Mouse (Mus musculus) brain, embryonic 18.5 days (tissue): ENCODE measurements around the gene 4930524B15Rik.
"Not testable (repeated sequence)": the region's sequence is repeated elsewhere in the genome, so short reads cannot be mapped to it uniquely, and the experiment has no call there.

Experiments used
- DNase-seq: peaks from one replicate; pipeline ENCODE4 v3.0.0-alpha.2; 2012; ENCODE audit warnings: low read depth, low spot score

The 4930524B15Rik gene

DNA sequence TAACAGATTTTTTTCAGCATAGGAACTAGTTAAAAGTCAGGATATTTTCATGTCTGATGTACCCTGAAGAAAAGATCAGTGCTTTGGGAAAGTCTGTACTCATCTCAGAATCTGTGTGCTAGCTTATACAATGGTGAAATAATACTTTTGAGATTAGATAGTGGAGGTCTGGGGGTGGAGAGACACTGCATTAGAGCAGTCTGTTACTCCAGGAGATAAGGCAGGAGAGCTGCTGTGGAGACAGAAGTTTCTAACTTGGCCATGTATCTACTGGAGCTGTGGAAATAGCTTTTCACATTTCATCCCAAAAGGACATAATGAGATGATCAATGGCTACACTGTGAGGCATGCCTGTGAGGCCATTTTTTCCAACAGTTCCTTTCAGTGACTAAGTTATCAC, 17.9 kb downstream of the 4930524B15Rik start:
- no peak for DNase-seq

DNA sequence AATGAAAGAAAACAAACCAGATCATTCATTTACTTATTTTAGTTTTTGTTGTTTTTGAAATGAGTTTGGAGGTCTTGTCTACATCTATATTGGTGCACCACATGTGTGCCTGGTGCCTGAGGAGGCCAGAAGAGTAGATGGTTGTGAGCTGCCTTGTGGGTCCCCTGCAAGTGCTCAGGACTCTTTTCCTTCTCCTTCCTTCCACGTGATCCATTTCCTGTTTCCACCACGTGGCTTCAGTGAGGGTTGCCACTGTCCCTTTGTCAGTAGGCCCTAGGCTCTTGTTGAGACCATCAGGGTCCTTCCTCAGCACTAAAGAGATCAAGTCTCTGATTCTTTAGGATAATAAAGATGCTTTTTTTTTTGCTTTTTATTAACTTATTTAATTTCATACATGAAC, 19.4 kb downstream of the 4930524B15Rik start:
- no peak for DNase-seq

DNA sequence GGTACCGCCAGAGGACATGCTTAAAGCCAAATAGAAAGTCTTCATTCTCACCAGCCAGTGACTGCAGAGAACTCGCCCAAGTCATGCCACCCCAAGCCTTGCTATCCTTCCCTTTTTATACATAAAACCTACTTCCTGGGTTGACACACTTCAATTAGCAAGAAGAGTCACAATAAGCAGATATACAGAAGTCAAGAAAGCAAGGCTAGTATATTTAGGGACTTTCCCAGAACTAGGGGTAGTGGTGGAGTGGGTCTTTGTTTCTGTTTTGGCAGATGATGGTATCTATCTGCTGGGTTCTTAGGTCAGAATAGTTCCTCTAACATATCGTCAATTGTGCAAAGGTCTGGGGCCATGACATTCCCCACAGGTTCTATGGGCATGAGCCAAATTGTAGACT, 27.1 kb downstream of the 4930524B15Rik start:
- DNase-seq = no peak

DNA sequence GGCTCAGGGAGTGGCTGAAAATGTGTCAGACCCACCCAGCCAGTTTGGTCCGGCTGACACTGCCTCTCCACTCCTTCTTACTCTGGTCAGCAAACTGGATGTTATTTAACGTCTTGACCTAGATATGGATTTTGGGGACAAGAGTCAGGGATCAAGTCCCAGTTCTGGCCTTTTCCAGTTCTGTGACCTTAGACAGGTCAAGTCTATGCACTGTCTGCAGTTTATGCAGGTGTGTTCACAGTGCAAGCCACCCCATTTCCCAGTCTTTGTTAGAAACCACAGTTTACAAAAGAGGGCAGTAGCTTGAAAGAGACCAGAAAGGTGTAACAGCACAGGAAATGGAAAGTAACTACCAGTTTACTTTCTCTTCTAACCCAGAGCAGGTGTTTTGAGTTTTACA, 34.3 kb downstream of the 4930524B15Rik start:
- no peak for DNase-seq

DNA sequence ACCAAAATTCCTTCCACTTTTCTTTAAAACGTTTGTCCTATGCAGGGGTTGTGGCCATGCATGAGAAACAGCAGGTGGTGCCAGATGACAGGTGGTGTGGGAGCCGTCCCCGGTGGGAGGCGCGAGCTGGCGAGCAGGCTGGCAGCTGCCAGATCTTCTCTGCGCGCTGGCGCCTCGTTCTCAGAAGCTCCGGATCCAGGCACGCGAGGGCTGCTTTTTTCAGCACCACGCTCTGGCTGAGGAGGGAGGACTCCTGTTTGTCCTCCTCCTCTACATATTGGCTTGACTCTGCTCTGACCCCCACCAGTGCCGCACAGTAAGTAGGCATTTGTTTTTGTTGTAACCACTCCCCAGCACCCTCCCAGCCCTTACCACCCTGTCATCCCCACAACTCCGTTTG, 34.9 kb downstream of the 4930524B15Rik start, which contains the start of gene Nsg2:
Nsg2 (plus strand) TSS at position 183 of the 400 bp plus-strand sequence.
- peak; percentile 82 for DNase-seq

DNA sequence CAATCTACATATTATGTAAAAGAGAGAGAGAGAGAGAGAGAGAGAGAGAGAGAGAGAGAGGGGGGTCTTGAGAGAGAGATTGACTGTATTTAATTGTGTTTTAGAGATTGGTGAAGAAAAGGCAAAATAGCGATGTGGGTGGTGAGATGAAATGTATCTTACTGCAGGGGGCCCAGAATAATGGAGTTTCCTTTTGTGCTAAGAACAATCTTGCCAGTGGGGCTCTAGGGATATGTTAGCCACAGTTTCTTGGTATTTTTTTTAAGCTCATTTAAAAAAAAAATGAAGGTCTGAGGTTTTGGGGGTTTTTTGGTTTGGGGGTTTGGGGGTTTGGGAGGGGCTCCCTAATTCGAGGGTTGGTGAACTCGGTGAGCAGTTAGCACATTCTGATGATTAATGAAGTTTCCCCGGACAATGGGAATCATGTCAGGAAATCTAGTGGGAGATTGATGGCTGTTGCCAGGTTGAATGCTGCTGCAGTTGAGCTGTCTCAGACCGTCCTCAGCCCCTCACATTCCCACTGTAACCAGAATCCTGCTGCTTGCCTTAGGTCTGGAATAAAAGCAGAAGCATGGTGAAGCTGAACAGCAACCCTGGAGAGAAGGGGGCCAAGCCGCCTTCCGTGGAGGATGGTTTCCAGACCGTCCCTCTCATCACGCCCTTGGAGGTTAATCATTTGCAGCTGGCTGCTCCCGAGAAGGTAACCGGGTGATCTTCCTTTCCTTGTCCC, 36.0 kb downstream of the 4930524B15Rik start:
- DNase-seq = no peak

DNA sequence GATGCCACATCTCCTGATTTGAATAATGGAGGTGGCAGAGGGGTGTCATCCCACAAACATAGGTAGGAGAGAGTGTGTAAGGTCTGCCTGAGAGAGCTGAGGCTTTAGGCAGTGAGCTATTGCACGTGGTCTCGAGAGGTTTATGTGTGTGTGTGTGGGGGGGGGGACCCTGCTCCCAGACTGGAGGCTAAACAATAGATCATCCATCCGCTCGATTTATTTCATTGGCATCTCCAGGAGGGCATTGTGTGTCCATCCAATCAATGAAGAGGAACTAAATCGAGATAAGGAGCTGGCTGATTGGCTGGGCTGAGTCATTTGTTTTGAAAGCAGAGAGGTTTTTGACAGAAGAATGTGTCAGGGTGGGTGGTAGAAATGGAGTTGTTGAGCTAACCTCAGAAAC, 37.3 kb downstream of the 4930524B15Rik start:
- peak; percentile 67 for DNase-seq

DNA sequence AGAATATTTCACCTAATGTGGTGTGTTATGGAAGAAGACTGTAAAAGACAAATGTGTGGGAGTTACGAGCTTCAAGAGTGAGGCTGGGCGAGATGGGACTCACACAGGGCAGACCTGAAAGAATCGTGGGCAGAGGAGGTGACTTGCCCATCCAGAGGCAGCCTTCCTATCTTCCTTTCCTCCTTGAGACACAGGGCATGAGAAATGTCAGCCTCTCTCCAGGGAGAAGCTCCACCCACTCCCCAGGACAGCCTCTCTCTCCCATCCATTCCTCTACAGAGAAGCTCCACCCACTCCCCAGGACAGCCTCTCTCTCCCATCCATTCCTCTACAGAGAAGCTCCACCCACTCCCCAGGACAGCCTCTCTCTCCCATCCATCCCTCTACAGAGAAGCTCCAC, 42.7 kb downstream of the 4930524B15Rik start:
- not testable (repeated sequence) for DNase-seq

DNA sequence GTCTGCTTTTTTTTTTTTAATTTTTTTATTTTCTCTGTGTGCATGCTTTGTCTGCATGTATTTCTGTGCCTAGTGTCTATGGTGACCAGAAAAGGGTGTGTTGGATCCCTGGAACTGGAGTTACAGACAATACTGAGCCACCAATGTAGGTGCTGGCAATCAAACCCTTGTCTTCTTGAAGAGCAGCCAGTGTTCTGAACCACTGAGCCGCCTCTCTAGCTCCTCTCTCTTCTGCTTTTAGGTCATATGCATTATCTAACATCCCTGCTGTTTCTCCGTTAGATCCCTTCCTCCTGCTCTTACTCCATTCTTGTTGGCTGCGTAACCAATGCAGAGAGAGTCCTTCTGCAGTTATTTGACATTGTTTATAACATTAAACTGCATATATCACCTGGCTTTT, 43.5 kb downstream of the 4930524B15Rik start:
- no peak for DNase-seq

DNA sequence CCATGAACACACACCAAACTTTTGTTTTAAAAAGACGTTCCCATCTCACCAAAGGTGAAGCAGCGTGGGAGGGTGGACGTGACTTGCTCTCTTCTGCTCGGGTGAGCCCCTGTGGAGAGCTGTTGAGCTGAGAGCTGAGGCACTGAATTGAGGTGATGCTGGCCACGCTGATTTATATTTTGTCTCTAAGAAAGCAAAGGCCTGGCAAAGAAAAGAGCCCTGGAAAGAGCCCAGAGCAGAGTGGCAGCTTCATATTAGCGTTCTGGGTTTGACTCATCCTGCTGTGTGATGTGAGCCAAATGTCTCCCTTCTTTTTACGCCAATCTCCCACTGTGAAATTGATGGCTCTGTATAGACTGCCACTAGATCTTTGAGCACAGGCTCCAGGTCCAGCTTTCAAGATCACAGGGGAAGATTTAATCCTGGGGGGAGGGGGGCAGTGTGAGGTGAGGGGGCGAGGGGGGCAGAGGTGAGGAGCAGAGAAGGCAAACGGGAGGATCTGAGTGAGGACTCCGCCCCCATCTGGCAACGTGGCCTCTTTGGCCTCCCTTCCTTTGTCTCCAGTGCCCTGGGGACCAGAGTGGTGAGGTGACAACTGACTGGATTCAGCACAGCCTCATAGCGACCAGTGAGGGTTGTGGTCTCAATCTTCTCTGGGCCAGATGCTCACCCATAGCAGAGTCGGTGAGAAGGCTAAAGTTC, 44.7 kb downstream of the 4930524B15Rik start:
- no peak for DNase-seq

DNA sequence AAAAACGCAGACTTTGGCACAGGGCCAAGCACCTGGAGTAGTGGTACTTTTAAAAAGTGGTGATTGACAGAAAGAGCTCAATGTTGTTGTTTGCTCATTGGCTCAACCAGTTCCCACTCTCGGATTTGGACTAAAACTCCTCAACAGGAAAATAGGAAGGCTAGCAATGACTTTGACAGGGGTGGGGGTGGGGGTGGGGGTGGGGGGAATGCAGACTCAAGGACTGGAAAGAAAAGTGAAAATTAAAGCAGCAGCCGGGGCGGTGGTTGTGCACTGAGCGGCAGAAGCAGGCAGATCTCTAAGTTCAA, 45.2 kb downstream of the 4930524B15Rik start:
- no peak for DNase-seq

DNA sequence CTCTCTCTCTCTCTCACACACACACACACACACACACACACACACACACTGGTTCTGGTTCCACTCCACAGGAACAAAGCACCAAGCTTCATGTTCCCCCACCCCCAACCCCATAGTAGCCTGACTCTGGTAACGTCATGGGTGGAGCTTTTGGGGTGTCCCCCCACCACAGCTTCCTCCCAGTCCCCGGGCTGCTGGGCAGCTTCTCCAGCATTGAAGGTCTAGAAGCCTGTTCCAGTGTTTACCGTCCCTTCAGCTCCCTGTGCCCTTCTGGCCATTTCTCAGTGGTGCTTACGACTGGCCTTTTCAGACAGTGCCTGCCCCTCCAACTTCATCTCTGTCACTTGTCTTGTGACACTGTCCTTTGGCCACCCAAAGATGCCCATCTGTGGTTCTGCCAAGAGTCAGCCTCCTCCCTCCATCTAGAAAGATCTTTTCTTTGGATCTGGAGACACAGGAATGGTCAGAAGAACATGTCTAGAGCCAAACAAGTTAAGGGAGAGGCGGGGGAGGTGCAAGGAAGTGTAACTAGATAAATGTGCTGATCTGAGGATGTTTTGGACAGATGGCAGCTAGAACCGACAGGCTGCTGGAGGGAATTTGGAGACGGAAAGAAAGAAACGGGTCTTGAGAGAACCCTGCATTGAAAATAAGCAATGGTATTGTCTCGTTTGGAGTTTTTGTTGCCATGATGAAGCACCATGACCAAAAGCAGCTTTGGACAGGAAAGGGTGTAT, 46.6 kb downstream of the 4930524B15Rik start:
- DNase-seq = no peak

DNA sequence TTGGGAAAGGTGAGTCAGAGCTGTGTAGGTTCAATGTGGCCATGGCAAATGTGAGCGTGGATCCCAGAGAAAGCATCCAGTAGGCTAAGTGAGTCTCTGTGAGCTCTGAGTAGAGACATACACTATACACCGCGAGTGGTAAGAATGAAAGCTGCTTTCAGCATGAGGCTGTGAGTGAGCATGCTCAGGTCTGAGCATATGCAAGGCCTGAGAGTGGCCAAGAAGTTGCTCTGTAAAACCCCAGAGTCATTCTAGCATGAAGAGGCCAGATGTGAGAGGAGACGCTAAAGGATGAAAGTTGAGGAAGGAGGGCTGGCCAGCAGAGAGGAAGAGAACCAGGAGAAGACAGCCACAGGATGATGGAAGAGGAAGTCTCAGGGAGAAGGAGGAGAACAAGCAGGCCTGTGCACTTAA, 47.6 kb downstream of the 4930524B15Rik start:
- DNase-seq = no peak

DNA sequence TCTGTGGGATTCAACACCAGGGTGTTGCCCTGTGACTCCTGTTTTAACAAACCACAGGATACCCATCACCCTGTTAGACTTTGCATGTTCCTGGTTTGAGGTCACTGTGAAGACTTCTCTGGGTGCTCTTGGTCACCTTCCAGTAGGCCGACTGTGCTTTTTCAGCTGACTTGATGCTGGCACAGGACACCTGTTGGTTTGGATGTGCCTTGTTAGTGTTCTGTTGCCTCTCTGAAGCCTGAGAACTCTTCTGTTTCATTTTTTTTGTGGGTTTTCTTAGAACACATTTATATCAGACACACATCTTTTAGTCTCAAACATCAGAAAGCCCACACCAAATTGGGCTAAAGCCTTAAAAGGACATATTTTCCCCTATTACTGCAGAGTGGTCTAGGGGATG, 48.2 kb downstream of the 4930524B15Rik start:
- no peak for DNase-seq

DNA sequence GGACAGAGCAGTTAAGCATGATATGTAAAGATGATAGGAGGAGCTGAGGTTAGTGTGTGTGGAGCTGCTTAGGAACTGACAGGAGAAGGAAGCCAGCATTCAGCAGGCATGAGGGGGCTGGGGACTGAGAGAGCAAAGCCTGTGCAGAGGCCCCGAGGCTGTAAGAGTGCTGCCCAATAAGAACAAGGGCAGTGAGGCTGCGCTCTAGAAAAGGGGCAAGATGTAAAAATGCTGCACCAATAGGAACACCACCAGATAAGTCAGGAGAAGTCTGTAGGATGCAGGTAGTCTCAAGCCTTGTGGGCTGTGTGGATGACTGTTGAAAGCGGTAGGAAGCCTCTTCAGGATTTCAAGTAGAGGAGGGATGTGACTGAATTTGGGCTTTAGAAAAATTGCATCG, 52.8 kb downstream of the 4930524B15Rik start:
- DNase-seq = no peak

DNA sequence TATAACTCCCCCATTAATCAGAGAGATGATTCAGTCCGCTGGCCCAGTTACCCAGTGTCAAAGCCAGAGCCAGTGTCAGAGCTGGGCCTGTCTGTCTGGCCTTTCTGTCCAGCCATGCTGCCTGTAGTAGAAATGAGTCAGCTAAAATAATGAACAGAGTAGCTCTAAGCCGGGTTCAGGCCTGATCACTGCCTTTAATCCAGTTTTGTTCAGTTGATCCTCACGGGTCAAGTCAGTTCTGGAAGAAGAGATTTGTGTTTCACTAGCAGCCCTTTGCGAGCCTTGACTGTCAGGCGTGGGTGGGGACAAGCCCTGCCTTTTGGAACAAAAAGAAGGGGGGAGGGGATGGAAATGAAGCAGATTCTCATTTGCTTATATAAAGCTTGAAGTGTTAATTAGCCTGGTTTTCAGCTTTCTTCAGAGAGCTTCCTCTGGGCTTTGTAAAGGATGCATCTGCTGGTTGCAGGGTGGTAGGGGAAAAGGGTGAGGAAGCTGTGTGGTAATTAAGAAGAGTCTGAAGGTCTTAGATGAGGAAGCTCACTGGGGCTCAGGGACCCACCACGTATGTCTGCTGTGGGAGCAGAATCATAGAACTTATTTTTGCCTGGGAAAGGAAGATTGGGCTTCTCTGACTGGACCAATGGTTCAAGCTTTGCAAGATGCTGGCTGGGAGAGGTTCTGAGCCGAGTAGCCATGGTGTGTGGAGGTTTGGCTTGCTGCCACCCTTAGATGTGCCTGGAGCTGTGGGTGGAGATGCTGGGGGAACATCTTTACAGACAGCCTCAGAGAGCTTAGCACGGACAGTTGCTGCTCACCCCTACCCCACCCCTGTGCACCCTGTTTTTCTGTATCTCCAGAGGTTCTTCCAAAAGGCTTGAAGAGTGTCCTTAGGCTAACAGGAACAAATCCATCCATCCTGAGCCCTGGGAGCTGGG, 54.9 kb downstream of the 4930524B15Rik start:
- peak; percentile 66 for DNase-seq

DNA sequence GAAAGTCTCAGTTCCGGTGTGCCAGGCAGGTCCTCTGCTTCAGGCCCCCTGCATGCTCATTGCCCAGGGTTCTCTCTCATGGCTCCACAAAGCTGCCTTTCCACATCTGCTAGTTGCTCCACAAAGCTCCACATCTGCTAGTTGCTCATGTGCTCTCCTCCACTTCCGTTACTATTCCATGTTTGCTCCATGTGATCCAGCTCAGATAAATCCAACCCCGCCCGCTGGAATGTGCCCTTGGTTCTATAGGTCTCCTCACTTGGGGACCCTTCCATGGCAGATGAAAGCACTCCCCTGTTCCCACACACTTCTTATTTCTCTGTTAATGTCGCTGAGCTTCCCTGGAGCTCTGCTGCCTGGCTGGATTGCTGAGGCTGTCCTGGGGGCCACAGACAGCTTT, 61.2 kb downstream of the 4930524B15Rik start:
- DNase-seq = no peak

DNA sequence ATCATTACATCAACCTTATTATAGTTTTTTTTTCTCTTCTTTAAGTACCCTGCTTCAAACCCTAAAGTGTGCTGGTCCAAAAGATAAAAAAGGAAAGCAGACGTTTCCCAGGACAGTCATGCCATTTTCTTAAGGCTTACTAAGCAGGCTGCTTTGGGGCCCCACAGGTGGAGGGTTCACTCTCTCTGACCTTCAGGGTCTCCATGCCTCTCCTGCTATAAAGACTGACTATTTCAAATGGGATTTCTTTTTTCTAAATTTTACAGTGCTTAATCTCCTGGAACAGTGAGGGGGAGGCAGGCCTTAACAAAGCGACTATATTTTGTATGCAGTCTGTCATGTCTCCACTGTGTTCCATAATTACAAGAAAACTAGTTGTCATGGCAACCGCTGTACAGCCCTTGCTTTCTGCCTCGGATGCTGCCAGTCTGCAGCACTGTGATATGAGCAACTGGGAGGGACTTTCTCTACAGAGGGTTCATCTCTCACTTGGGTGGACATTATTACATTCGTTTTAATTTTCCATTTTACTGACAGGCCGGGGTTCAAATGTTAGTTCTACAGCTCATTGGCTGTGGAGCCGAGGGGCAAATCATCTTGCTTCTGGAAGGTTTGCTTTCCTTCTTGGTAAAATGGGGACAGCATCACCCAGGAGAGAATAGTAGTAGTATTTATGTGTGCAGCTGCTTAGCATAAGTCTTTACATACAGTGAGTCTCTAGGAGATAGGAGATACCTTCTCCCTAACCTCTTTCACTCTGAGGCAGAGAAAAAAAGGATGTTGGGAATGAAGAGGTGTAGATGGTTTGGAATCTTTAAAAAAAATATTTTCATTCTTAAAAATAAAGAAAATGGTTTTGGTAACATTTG, 62.3 kb downstream of the 4930524B15Rik start:
- peak; percentile 86 for DNase-seq

DNA sequence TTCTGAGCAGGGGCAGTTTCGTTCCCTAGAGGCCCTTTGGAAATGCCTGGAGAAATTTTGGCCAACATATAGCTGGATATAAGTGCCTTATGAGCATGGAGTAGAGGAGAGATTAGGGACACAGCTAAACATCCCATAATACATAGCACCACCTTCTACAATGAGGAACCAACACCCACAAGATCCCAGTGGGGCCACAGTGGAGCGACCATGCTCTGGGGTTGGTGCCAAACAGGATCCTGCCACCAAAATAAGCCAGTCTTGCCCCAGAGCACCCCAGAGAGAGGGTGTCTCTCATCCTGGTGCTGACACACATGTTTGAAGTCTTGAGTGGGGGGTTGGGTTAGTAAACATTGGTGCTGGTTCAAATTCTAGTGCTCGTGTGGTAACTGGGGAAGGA, 63.2 kb downstream of the 4930524B15Rik start:
- no peak for DNase-seq
